Mouse (Mus musculus): ENCODE results near the gene Utp6.

Utp6 gene

GRCm38 (mm10) chr11:79884784-79885183 lies 77.4 kb downstream of the Utp6 start:
- no peak for DNase-seq (ENCODE audit: extremely low read depth, low read depth)

Data from MEL-GATA-1-ER (cell line).